Mouse (Mus musculus) ES-Bruce4 (cell line): Measurements from ENCODE around the gene Tha1. TPM values are rescaled to one million over a fixed set of nuclear protein-coding genes. Genes with fewer than 3 reads are reported as not detected.
A peak's percentile ranks its signal among the peaks of the same experiment; 100 is the strongest.

ENCODE experiments used
- H3K27ac ChIP-seq: 2 replicates; pipeline ENCODE4 v1.5.1; 2012; ENCODE audit warnings: low read length, inconsistent platforms; ENCODE audit not compliant: insufficient read depth
- H3K27me3 ChIP-seq: 2 replicates; pipeline ENCODE4 v1.6.1; 2012; ENCODE audit warnings: mild to moderate bottlenecking, low read length, inconsistent platforms; ENCODE audit not compliant: control insufficient read depth, poor library complexity, insufficient read depth, severe bottlenecking
- H3K36me3 ChIP-seq: 2 replicates; pipeline ENCODE4 v1.6.1; 2012; ENCODE audit warnings: inconsistent platforms, mild to moderate bottlenecking, low read length, moderate library complexity; ENCODE audit not compliant: control insufficient read depth, poor library complexity, insufficient read depth, severe bottlenecking
- H3K4me1 ChIP-seq: one replicate; pipeline ENCODE4 v1.8.1; 2011; ENCODE audit warnings: low read length; ENCODE audit not compliant: control insufficient read depth, insufficient read depth
- H3K4me3 ChIP-seq: 2 replicates; pipeline ENCODE4 v1.5.1; 2011; ENCODE audit warnings: low read depth, mild to moderate bottlenecking, low read length
- H3K9ac ChIP-seq: 2 replicates; pipeline ENCODE4 v1.6.1; 2012; ENCODE audit warnings: low read depth, mild to moderate bottlenecking, inconsistent platforms; ENCODE audit not compliant: poor library complexity, severe bottlenecking
- H3K9me3 ChIP-seq: replicated peaks from 2 replicates; pipeline ENCODE4 v1.6.1; 2012; ENCODE audit warnings: mild to moderate bottlenecking, low read length, inconsistent platforms; ENCODE audit not compliant: control insufficient read depth, poor library complexity, insufficient read depth, severe bottlenecking
- CTCF ChIP-seq: IDR thresholded peaks from one replicate; pipeline ENCODE4 v1.8.1; 2011; ENCODE audit warnings: low read depth, low read length
- EP300 ChIP-seq: IDR thresholded peaks from 2 replicates; pipeline ENCODE4 v1.6.1; 2011; ENCODE audit warnings: low read depth, low read length; ENCODE audit not compliant: insufficient read depth
- POLR2A ChIP-seq: IDR thresholded peaks from one replicate; pipeline ENCODE4 v1.8.1; 2011; ENCODE audit warnings: low read length; ENCODE audit not compliant: insufficient read depth
- polyA plus RNA-seq: library from polyadenylated mRNA; stranded (reverse); fragments of >200 nt; gene quantifications from 2 replicates; pipeline ENCODE4 v1.2.4, GENCODE M21; 2011; ENCODE audit warnings: low read depth; ENCODE audit not compliant: missing spikeins, insufficient read depth, insufficient read length

The Tha1 gene
- polyA plus RNA-seq, 1 experiment: 1.1 TPM

GRCm38 (mm10) chr11:117848985-117849671 is 24.2 kb downstream of the Tha1 start, which contains the start of gene Birc5:
Birc5 (plus strand) TSS chr11:117849251.
- Histone ChIP-seq H3K9ac (peak within 1 kb of the TSS; percentile 91), H3K4me1 (no peaks in the 10 kb centered on the region), H3K27ac (peak within 1 kb of the TSS; percentile 86), H3K9me3 (no peaks in the 10 kb centered on the region), H3K4me3 (peak within 1 kb of the TSS; percentile 94), H3K27me3 (no peaks in the 10 kb centered on the region), H3K36me3 (peaks cover 21% of the 10 kb centered on the region)
- TF ChIP-seq EP300 (peak; percentile 28; the same call in 1 of the 2 replicates), POLR2A (peak; percentile 78), CTCF (no peak)

DNA sequence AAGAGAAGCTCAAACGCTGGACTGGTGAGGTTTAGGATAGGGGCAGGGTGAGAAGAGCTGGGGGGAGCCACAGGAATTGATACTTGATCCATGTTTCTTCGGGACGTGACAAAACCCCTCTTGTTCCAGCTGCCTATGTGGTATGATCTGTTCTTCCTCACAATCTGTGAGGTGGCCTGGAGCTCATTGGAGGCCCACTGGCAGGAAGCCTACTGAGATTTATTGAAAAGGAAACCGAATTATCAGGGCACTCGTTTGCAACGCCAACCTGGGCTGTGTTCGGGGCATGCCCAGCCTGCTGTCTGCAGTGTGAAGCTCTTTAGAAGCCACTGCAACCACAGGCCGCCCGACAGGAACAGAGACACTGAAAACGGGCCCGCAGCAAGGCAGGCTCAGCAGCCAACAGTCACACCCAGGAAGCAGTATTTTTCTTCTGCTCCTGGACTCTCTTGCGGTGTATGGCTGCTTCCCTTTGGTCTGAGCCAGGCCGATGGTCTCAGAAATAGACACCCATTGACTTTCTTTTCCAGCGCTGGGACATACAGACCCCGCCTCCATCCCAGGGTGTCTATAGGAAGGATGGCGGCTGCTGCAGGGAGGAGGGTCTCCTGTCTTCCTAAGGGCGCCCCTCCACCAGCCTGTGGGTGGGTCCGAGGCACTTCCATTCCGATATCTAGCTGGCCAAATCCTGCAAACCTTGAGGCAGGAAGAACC is 24.9 kb downstream of the Tha1 start:
- peak overlapping the region; percentile 86 for H3K27ac ChIP-seq
- H3K4me1 ChIP-seq: no peaks in the 10 kb centered on the region
- TF ChIP-seq EP300 (no peak), POLR2A (no peak), CTCF (no peak)
- no peaks in the 10 kb centered on the region for H3K9me3 ChIP-seq
- H3K27me3 ChIP-seq: no peaks in the 10 kb centered on the region
- H3K36me3 ChIP-seq: peaks cover 15% of the 10 kb centered on the region
- H3K4me3 ChIP-seq: peak overlapping the region; percentile 92
- peak overlapping the region; percentile 83 for H3K9ac ChIP-seq

- Histone ChIP-seq H3K4me1 (no peaks in the 10 kb centered on the region), H3K36me3 (peaks cover 8% of the 10 kb centered on the region), H3K27ac (peak overlapping the region; percentile 86), H3K27me3 (no peaks in the 10 kb centered on the region), H3K9me3 (no peaks in the 10 kb centered on the region), H3K9ac (peak overlapping the region; percentile 83), H3K4me3 (peak overlapping the region; percentile 92)
- no peak for TF ChIP-seq EP300
- no peak for TF ChIP-seq CTCF
- TF ChIP-seq POLR2A: no peak
Observed at GRCm38 (mm10) chr11:117847593-117848215, 25.6 kb downstream of the Tha1 start.

- H3K9ac ChIP-seq: no peak overlapping the region
- TF ChIP-seq EP300 (no peak), POLR2A (no peak), CTCF (no peak)
- H3K27ac ChIP-seq: peak overlapping the region; percentile 28; the same call in 1 of the 2 replicates
- H3K36me3 ChIP-seq: peaks cover 4% of the 10 kb centered on the region; the same call in 1 of the 2 replicates
- no peaks in the 10 kb centered on the region for H3K27me3 ChIP-seq
- no peaks in the 10 kb centered on the region for H3K4me1 ChIP-seq
- no peak overlapping the region for H3K4me3 ChIP-seq
- H3K9me3 ChIP-seq: no peaks in the 10 kb centered on the region
Observed at GRCm38 (mm10) chr11:117846640-117847039, 26.6 kb downstream of the Tha1 start.

DNA sequence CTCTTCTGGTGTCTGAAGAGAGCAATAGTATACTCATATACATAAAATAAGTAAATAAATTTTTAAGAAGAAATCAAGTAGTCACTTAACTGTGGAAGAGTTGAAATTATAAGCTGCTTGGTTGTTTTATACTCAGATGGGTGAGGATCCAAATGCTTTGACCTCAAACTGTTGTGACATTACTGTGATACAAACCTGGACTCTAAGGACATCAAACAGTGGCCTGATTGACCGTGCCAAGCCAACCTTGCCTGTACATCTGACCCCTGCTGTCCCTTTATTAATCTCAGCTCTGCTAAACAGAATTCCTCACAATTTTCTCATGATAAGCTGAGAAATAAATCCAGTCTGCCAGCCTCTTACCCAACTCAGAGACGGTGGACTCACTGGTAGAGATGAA is 27.6 kb downstream of the Tha1 start:
- no peaks in the 10 kb centered on the region for H3K9me3 ChIP-seq
- peaks cover 2% of the 10 kb centered on the region for H3K4me1 ChIP-seq
- no peak overlapping the region for H3K9ac ChIP-seq
- TF ChIP-seq CTCF (no peak), POLR2A (no peak), EP300 (no peak)
- H3K4me3 ChIP-seq: no peak overlapping the region
- no peak overlapping the region for H3K27ac ChIP-seq
- no peaks in the 10 kb centered on the region for H3K27me3 ChIP-seq
- H3K36me3 ChIP-seq: no peaks in the 10 kb centered on the region

- no peaks in the 10 kb centered on the region for H3K27me3 ChIP-seq
- H3K27ac ChIP-seq: no peak overlapping the region
- no peaks in the 10 kb centered on the region for H3K9me3 ChIP-seq
- H3K9ac ChIP-seq: no peak overlapping the region
- peaks cover 2% of the 10 kb centered on the region for H3K4me1 ChIP-seq
- H3K4me3 ChIP-seq: no peak overlapping the region
- TF ChIP-seq POLR2A: no peak
- no peak for TF ChIP-seq EP300
- no peak for TF ChIP-seq CTCF
- no peaks in the 10 kb centered on the region for H3K36me3 ChIP-seq
Observed at GRCm38 (mm10) chr11:117844997-117845396, 28.3 kb downstream of the Tha1 start.
